Mouse (Mus musculus): Measurements from ENCODE around the gene Aes.
A peak's percentile ranks its signal among the peaks of the same experiment; 100 is the strongest.

Gene Aes

DNA sequence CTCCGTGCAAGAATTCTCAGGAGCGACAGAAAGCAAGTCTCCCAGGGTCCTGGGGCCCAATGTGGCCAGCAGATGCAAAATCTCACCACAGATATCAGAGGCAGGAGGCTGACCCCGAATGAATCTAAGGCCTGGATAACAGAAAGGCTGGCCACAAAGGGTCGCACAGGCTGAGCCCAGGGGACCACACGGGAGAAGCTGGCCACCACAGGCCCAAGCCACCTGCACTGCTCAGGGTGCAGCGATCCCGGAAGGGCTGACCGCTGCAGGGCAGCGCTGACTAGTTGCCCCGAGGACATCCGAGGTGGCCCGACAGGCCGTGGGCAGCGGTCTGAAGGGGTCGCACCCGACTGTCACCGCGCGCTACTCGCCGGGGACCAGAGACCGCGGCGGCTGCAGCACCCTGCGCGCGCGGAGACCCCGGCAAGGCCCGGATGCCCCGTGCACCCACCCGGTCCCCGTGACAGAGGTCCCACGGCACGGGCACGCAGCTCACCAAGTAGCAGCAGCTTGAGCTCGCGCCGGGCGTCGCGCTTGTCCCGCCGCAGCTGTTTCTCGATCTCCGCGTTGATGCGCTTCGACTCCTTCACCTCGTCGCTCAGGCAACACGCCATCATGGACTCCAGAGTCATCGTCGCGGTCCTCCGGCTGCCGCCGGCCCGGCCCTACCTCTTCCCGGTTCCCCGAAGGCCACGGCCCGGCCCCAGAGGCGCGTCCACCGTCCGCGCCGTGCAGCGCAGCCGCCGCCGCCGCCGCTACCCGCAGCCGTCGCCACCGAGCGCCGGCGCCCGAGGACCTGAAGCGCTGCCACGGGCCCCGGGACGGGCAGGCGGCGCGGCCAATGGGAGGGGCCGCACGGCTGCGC, 14.8 kb upstream of the Aes start:
- DNase-seq (ENCODE audit: low read depth): no peak

- peak; percentile 99 for DNase-seq (ENCODE audit: low read depth)
Measured at GRCm38 (mm10) chr10:81545161-81545747, 14.0 kb upstream of the Aes start, which contains the start of gene Gna11. Gene Gna11, minus strand, starts transcription at chr10:81545190.

DNA sequence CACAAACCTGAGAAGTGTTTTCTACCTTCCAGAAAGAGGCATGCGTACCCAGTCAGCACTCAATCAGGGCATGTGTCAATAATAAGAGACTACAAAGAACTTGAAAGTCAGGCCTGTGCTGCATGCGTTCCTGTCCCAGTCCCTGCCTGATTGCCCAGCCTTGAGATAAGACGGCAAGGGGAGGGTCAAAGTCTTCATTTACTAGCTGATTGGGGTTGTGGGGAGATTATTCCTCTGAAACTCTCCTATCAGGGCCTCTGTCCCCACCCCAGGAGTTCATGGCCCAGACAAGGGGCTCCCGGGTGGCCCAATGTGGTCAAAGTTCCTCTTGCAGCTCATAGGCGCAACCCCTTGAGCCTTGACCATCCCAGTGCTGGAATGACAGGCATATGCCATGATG, 13.0 kb upstream of the Aes start:
- no peak for DNase-seq (ENCODE audit: low read depth)

DNA sequence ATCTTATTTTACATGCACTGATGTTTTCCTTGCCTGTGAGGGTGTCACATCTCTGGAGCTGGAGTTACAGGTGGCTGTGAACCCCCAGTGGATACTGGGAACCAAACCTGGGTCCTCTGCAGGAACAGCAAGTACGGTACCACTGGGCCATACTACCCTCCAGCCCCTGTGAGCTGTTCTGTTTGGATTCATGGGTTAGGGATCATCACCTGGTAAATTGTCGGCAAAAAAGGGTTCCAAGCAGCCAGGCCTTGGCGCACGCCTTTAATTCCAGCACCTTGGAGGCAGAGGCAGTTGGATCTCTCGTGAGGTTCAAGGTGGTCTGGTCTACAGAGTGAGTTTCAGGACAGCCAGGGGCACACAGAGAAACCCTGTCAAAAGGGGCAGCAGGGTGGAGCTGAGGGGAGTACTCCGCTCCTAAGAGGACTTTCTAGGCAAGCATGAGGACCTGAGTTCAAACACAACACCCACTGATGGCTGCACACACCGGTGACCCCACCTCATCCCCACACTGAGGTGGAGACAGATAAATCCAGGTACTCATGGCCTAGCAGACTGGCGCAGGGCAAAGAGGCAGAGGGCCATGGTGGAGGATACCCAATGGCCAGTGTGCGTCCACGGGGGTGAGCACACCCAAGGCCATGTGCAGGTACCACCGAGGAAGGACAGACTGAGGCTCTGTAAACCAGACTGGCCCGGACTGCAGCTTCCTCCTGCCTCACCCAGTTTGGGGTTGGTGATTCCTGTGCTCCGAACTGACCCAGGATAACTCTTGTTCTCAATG, 12.3 kb upstream of the Aes start:
- DNase-seq (ENCODE audit: low read depth): no peak

DNA sequence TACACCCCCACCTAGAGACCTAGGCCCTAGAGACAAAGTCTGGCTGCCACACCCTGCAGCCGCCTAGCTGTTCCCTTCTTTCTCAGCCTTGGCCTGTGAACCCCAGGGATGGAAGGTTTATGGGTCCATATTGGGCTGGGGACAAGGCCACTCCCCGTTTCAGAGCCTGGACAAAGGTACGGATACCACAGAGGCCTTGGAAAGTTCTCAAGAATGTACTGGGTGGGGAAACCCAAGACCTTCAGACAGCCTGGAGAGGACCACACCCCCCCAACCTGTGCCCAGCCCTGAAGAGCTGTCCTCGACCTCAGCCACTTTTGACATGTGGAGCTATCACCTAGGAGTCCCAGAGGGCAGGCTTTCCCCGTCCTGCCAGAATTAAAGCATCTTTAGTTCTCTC, 10.3 kb upstream of the Aes start:
- DNase-seq (ENCODE audit: low read depth): no peak

- DNase-seq (ENCODE audit: low read depth): peak; percentile 88
Measured at GRCm38 (mm10) chr10:81550257-81550656, 9.0 kb upstream of the Aes start.

DNA sequence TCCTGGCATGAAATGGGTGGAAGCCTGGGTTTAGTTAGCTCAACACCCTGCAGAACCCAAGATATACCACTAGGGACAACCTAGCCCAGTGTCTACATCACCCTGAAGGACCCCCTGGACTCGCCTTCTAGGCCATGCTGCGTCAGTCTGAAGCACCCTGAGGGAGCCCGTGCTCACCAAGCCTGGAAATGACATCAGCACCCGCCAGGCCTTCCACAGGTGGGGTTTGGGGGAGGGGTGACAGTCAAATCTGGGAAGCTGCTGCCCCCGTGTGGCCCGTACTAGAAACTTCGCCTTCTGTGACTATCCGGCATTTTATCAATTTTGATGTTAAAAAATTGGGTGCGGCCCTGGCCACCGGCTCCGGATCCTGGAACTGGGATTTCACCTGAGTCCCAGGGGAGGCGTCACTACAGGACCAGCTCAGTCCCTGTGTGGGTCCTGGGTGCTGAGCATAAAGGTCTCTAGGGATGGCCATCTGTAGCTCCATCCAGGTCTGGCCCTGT, 7.6 kb upstream of the Aes start:
- DNase-seq (ENCODE audit: low read depth): peak; percentile 95

DNA sequence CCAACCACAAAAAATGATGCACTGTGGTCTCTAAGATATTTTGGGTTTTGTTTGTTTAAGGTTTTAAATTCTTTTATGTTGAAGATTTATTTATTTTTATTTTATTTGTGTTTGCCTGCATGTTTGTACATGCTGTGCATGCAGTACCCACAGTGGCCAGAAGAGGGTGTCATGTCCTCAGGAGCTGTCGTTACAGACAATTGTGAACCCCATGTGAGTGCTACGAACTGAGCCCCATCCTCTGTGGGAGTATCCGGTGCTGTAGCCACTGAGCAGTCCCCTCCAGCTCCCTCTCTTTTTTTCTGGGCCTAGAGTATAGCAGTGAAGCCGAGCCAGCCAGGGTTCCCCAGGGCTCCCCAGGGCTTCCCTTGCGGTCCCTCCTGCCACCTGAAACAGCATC, 6.1 kb upstream of the Aes start:
- DNase-seq (ENCODE audit: low read depth): peak; percentile 80

- no peak for DNase-seq (ENCODE audit: low read depth)
Measured at GRCm38 (mm10) chr10:81553807-81554755, 5.2 kb upstream of the Aes start.

GRCm38 (mm10) chr10:81556282-81556681, 3.0 kb upstream of the Aes start:
- DNase-seq (ENCODE audit: low read depth): peak; percentile 52

DNA sequence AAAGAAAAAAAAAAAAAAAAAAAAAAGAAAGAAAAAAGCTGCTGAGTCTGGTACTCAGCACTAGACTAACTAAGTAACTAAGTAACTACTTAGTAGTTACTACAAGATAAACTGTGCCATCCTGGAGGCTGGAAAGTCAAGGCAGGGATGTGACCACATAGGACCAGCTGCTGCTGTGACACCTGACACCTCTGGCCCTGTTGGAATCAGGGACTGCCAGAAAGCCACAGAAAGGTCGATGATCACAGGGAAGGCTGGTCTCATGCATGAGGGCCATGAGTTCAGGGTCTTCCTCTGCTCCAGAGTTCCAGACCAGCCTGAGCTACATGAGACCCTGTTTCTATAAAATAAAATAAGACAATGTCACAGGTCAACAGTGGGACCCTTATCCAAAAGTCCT, 1.8 kb upstream of the Aes start:
- no peak for DNase-seq (ENCODE audit: low read depth)

GRCm38 (mm10) chr10:81559627-81560539, 595 bp downstream of the Aes start:
- peak; percentile 76 for DNase-seq (ENCODE audit: low read depth)

DNA sequence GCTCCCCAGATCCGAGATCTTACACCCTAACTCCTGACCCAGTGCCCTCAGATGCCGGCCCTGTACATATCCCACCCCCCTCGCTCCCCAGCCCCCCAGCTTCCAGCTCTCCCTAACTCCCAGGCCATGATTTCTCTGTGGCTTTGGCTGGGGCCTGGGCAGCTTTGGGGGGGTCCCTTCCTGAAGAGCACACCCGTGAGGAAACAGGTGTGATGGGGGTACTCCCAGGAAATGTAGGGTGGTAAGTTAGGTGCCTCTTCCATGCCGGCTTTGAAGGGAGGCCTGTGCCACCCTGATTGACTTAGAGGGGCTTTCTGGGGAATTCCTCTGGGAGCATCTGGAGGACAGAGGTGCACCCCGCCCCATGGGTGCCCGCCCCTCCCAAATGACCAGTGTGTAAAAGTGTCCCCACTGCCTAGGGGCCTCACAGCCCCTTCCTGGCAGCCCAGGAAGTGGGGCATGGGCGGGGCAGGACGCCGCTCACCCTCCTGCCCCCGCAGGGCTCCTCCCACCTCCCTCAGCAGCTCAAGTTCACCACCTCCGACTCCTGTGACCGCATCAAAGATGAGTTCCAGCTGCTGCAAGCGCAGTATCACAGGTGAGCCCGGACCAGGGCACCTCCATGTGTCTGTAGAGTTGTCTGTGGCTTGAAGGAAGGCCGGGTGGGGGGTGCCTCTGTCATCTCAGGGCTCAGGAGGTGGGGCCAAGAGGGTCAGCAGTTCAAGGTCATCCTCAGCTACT, 1.6 kb downstream of the Aes start:
- peak; percentile 93 for DNase-seq (ENCODE audit: low read depth)

DNA sequence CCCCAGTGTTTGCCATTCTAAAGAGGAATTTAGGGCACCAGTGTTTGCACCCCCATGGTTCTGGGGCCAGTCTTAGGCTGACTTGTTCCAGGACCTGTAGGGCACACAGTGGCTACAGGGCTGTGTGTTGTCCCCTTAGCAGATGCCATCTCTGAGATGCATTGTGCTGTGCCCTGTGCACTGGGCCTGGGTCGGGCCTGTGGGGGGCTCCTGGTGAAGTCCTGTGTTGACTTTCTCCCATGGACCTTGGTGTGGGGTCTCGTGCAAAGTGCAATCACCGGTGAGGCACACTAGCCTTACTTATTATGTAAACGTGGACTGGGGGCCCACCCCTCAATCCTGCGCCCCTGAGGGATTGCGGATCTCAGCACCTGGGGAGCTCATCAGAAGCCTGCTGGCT, 3.1 kb downstream of the Aes start:
- DNase-seq (ENCODE audit: low read depth): no peak

GRCm38 (mm10) chr10:81563481-81563880, 4.2 kb downstream of the Aes start:
- no peak for DNase-seq (ENCODE audit: low read depth)

DNA sequence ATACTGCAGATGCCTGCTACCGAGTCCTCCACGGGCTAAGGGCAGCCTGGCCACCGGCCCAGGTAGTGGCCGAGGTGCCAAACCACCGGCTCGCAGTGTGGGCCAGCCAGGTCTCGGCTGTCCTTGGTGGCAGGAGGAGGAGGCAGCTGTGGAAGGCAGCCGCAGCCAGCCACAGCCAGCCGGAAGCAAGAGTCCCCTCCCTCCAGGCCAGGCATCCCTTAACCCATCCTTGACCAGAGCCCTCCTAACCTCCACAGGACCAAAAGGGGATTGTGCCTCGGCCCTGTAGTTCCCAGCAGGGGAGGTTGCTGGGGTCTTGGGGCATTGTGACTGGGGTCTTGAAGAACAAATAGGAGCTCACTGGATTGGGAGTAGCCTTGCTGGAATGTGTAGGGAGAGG, 4.9 kb downstream of the Aes start:
- DNase-seq (ENCODE audit: low read depth): no peak

DNA sequence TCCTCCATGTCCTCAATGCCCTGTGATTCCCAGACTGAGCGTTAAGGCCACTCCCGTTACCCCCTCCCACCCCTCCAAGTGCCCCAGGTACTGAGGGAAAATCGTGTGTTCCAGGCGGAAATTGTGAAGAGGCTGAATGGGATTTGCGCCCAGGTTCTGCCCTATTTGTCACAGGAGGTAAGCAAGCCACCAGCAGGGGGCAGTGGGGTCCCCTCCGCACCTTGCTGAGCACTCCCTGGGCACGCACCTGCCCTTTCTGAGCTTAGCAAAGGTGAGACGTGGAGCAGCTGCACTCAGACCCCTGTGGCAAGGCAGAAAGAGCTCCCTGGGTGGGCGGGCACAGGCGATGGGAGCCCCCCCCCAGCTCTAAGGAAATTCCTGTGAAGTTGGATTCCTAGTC, 5.4 kb downstream of the Aes start:
- DNase-seq (ENCODE audit: low read depth): peak; percentile 84

DNA sequence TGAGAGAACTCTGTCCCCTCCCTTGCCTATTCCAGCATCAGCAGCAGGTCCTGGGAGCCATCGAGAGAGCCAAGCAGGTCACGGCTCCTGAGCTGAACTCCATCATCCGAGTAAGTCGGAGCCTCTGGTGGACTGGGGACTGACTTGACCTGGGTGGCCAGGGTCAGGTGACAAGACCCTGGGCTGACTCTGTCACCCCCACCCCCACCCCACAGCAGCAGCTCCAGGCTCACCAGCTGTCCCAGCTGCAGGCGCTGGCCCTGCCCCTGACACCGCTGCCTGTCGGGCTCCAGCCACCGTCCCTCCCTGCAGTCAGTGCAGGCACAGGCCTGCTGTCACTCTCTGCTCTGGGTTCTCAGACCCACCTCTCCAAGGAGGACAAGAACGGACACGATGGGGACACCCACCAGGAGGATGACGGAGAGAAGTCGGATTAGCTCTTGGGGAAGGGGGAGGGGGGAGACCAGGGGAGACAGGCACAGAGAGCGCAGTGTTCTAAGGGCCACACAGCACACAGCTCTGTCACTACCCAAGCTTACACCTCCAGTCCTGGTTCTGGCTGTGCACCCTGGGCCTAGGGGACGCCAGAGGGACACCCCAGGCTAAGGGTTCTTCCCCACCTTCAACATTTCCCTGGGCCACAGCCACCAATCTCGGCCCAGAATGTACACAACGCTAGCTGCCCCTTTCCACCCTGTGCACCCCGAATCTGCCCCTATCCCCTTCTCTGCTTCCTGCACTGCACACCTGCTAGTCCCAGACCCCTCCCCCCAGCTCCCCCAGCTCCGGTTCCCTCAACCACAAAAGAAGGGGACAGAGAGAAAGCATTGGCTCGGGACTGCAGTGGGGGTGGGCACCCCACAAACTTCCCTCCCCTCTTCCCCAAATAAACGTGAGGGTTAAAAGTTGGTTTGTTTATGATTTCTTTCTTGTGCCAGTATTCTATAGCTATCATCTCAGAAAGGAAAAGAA, 6.3 kb downstream of the Aes start:
- DNase-seq (ENCODE audit: low read depth): no peak

Measured in naive thymus-derived CD4-positive, alpha-beta T cell, adult 2 months (primary cell).